Mouse (Mus musculus) CH12.LX (cell line): ENCODE measurements at regions not wholly inside any gene's neighbourhood (a gene's known extent, or its start where the extent isn't known, plus 50 kb on each side); places are given as distances from the start of the nearest gene placed in this dataset.

Experiments used
- DNase-seq: peaks from one replicate; pipeline ENCODE4 v3.0.0-alpha.2; 2013; ENCODE audit errors: extremely low read depth
- H3K27ac ChIP-seq: 2 replicates; pipeline ENCODE4 v1.5.1; 2012; ENCODE audit warnings: low read depth, mild to moderate bottlenecking, control low read depth, moderate library complexity; ENCODE audit not compliant: insufficient read depth
- H3K27me3 ChIP-seq: replicated peaks from 2 replicates; pipeline ENCODE3; 2012; ENCODE audit warnings: inconsistent platforms
- H3K36me3 ChIP-seq, 2 experiments: replicated peaks in 1 of 2; 2 replicates each; pipeline versions ENCODE3 to v1.6.1; 2012; ENCODE audit warnings: inconsistent platforms in 1 of 2, low read length in 1 of 2, mild to moderate bottlenecking in 1 of 2, mixed read lengths in 1 of 2, moderate library complexity in 1 of 2; ENCODE audit not compliant: control insufficient read depth in 1 of 2, insufficient read depth in 1 of 2
- H3K4me1 ChIP-seq, 2 experiments: 2 replicates each; pipeline ENCODE4 v1.6.1; 2012; ENCODE audit warnings: inconsistent platforms in 1 of 2, moderate library complexity in 1 of 2; ENCODE audit not compliant: insufficient read depth in 2 of 2, control insufficient read depth in 1 of 2
- H3K4me2 ChIP-seq: 2 replicates; pipeline ENCODE4 v1.6.1; 2012; ENCODE audit warnings: low read depth, mild to moderate bottlenecking, control low read depth; ENCODE audit not compliant: poor library complexity, insufficient read depth, severe bottlenecking
- H3K4me3 ChIP-seq, 3 experiments: fragments of 150-350 bp in 1 of 3; sonication (generic) in 1 of 3; replicated peaks in 1 of 3; 2 replicates each; pipeline versions ENCODE3 to v1.5.1; 2011 to 2012; ENCODE audit warnings: low read depth in 2 of 3, low read length in 2 of 3, mild to moderate bottlenecking in 2 of 3, moderate library complexity in 2 of 3, control low read depth in 1 of 3, improper control_type of control experiment in 1 of 3, inconsistent platforms in 1 of 3, mixed read lengths in 1 of 3; ENCODE audit not compliant: poor library complexity in 1 of 3
- H3K79me2 ChIP-seq: replicated peaks from 2 replicates; pipeline ENCODE4 v1.6.1; 2012; ENCODE audit warnings: mild to moderate bottlenecking, moderate library complexity; ENCODE audit not compliant: control insufficient read depth, poor library complexity, insufficient read depth, severe bottlenecking; ENCODE audit errors: extremely low read depth
- H3K9ac ChIP-seq: 2 replicates; pipeline ENCODE4 v1.6.1; 2012; ENCODE audit warnings: low read depth, mild to moderate bottlenecking, control low read depth, moderate library complexity; ENCODE audit not compliant: insufficient read depth
- H3K9me3 ChIP-seq: replicated peaks from 2 replicates; pipeline ENCODE3; 2012; ENCODE audit warnings: low read length, inconsistent platforms, mixed read lengths
- BHLHE40 ChIP-seq: IDR thresholded peaks from 2 replicates; pipeline ENCODE4 v1.6.1; 2011; ENCODE audit warnings: mild to moderate bottlenecking, low read depth, low read length, improper control_type of control experiment
- CHD2 ChIP-seq: IDR thresholded peaks from 2 replicates; pipeline ENCODE4 v1.6.1; 2011; ENCODE audit warnings: low read length, improper control_type of control experiment
- ELF1 ChIP-seq: IDR thresholded peaks from 2 replicates; pipeline ENCODE4 v1.6.1; 2014; ENCODE audit warnings: low read depth, mild to moderate bottlenecking, inconsistent platforms, low read length, improper control_type of control experiment
- ETS1 ChIP-seq: conservative IDR thresholded peaks from 2 replicates; pipeline ENCODE4 v1.6.1; 2012; ENCODE audit warnings: low read depth, mild to moderate bottlenecking, inconsistent platforms, low read length, improper control_type of control experiment, moderate library complexity
- MAFK ChIP-seq: IDR thresholded peaks from 2 replicates; pipeline ENCODE4 v1.6.1; 2011; ENCODE audit warnings: low read length, improper control_type of control experiment; ENCODE audit not compliant: insufficient replicate concordance
- MAX ChIP-seq: IDR thresholded peaks from 2 replicates; pipeline ENCODE4 v1.6.1; 2011; ENCODE audit warnings: low read length, improper control_type of control experiment
- MXI1 ChIP-seq: IDR thresholded peaks from 2 replicates; pipeline ENCODE4 v1.6.1; 2011; ENCODE audit warnings: mild to moderate bottlenecking, low read depth, low read length, improper control_type of control experiment
- MYC ChIP-seq: IDR thresholded peaks from 2 replicates; pipeline ENCODE4 v1.6.1; 2011; ENCODE audit warnings: low read depth, mild to moderate bottlenecking, improper control_type of control experiment, low read length
- NELFE ChIP-seq: IDR thresholded peaks from 2 replicates; pipeline ENCODE4 v1.6.1; 2011; ENCODE audit warnings: low read depth, low read length, improper control_type of control experiment
- NRF1 ChIP-seq: IDR thresholded peaks from 2 replicates; pipeline ENCODE4 v1.6.1; 2014; ENCODE audit warnings: low read depth, mild to moderate bottlenecking, inconsistent platforms, low read length, improper control_type of control experiment, moderate library complexity
- POLR2A ChIP-seq: IDR thresholded peaks from 2 replicates; pipeline ENCODE4 v1.6.1; 2011; ENCODE audit warnings: low read depth, mild to moderate bottlenecking, improper control_type of control experiment, low read length
- SIN3A ChIP-seq: IDR thresholded peaks from 2 replicates; pipeline ENCODE4 v1.6.1; 2012; ENCODE audit warnings: low read length, improper control_type of control experiment, inconsistent platforms
- SMC3 ChIP-seq: IDR thresholded peaks from 2 replicates; pipeline ENCODE4 v1.6.1; 2011; ENCODE audit warnings: low read depth, low read length, improper control_type of control experiment
- ZC3H11A ChIP-seq: IDR thresholded peaks from 2 replicates; pipeline ENCODE4 v1.6.1; 2012; ENCODE audit warnings: low read depth, mild to moderate bottlenecking, inconsistent platforms, low read length, improper control_type of control experiment
- ZKSCAN1 ChIP-seq: IDR thresholded peaks from 2 replicates; pipeline ENCODE4 v1.6.1; 2012; ENCODE audit warnings: low read depth, inconsistent platforms, low read length, improper control_type of control experiment, borderline replicate concordance
- ZMIZ1 ChIP-seq: IDR thresholded peaks from 2 replicates; pipeline ENCODE4 v1.6.1; 2012; ENCODE audit warnings: low read depth, mild to moderate bottlenecking, inconsistent platforms, low read length, improper control_type of control experiment
- dilution Hi-C: fragments of 300-500 bp; cut with MboI; formaldehyde crosslinking; loops from 2 replicates; pipeline ENCODE4 v1.14.3; 2020; ENCODE audit warnings: low sequenced_read_pairs; ENCODE audit not compliant: extremely low pct_unique_long_range_greater_than_20kb, extremely low pct_ligation_motif_present
- in situ Hi-C: fragments of 300-500 bp; cut with MboI; formaldehyde crosslinking; loops from 3 replicates; pipeline ENCODE4 v1.14.3; 2019; ENCODE audit warnings: low sequenced_read_pairs, low pct_ligation_motif_present, low pct_unique_long_range_greater_than_20kb, mixed read lengths

DNA sequence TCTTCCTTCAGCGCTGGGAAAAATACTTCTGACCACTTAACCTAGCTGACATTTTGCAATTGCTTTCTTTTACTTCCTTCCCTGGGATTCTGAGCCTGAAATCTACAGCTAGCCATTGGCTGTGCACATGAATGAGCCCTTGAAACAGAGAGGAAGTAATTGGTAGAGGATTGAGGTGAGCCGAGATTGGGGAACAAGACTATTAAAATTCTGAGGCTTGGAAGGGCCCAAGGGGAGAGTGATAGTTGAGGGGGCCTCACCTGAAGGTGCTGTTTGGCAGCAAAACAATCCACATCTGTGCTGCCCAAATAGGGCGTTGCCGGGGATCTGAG lies 196.7 kb downstream of the Fzd1 start:
- Histone ChIP-seq H3K79me2 (no peaks in the 10 kb centered on the region), H3K4me2 (no peak overlapping the region), H3K9me3 (peaks cover 2% of the 10 kb centered on the region), H3K27me3 (no peaks in the 10 kb centered on the region), H3K4me3 (no peak overlapping the region), H3K9ac (no peak overlapping the region), H3K4me1 (no peaks in the 10 kb centered on the region), H3K27ac (no peak overlapping the region), H3K36me3 (no peaks in the 10 kb centered on the region)
- dilution Hi-C loops (no loop called here), in situ Hi-C loops (no loop called here)
- no peak for TF ChIP-seq ETS1
- TF ChIP-seq MXI1: no peak
- no peak for TF ChIP-seq MAX
- no peak for TF ChIP-seq MYC
- DNase-seq: peak; percentile 8

DNA sequence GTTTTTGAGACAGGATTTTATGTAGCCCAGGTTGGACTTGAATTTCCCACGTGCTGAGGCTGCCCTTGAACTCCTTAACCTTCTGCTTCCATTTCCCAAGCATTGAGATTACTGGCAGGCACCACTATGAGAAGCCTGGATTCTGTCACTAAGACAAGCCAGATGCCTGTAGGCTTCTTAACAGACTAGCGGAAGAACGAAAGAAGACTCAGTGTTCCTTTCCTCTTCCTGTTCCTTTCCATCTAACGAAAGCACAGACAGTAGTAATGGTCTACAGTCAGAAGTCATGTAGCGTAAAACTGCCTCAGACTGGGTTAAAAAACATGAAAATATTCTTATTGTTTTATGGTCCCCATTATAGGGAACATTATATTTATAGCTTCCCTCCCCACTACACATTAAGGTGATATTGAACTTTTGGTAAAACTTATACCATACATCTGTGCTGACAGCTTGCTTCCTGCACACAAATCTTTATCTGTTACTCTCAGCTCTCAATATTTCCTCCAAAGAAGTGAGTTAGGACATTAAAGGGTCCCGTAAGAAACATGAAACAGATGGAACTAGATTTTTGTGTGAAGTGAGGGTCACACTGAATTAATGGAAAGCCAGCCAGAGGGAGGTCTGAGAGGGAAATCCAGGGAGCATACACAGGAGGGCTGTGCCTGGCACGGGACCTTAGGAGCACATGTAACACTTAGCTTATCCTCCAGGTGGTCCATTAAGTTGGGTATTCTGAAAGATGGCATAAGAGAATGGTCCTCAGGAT lies 197.3 kb downstream of the Fzd1 start:
- Histone ChIP-seq H3K4me2 (no peak overlapping the region), H3K4me3 (no peak overlapping the region), H3K4me1 (no peaks in the 10 kb centered on the region), H3K27me3 (no peaks in the 10 kb centered on the region), H3K36me3 (no peaks in the 10 kb centered on the region), H3K79me2 (no peaks in the 10 kb centered on the region), H3K9ac (no peak overlapping the region), H3K27ac (no peak overlapping the region), H3K9me3 (peaks cover 2% of the 10 kb centered on the region)
- in situ Hi-C loops: no loop called here
- TF ChIP-seq NELFE (no peak), SMC3 (no peak), SIN3A (no peak)
- DNase-seq: no peak
- dilution Hi-C loops: no loop called here

DNA sequence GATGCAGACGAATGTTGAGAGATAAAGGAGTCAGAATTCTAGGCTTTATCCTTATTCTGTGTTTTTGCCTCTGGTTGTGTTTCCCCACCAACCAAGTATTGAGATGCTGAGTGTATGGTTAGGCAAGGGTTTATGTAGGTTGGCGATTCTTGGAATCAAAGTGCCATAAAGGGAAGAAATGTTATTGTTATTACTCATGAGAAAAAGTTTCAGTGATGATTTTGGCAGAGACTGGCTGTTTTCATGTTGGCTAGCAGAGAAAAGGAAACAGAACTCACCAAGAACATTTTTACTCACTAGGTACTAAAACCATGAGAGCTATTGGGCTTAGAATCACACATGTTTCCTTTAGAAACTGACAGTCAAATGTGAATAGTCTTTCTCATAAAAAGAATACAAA lies 202.9 kb downstream of the Fzd1 start:
- no peak for DNase-seq
- H3K4me2 ChIP-seq: no peak overlapping the region
- TF ChIP-seq POLR2A (no peak), MAX (no peak), ZKSCAN1 (no peak), MAFK (no peak), ZMIZ1 (no peak), NRF1 (no peak), BHLHE40 (no peak), MYC (no peak), ZC3H11A (no peak), CHD2 (no peak), ETS1 (no peak), ELF1 (no peak)
- TF ChIP-seq, all 38 proteins: peak for 0
- in situ Hi-C loops: no loop called here
- H3K36me3 ChIP-seq: no peaks in the 10 kb centered on the region
- H3K4me1 ChIP-seq: no peaks in the 10 kb centered on the region
- dilution Hi-C loops: no loop called here
- H3K4me3 ChIP-seq: no peak overlapping the region
- no peaks in the 10 kb centered on the region for H3K79me2 ChIP-seq
- peaks cover 2% of the 10 kb centered on the region for H3K9me3 ChIP-seq
- no peak overlapping the region for H3K9ac ChIP-seq
- no peak overlapping the region for H3K27ac ChIP-seq
- no peaks in the 10 kb centered on the region for H3K27me3 ChIP-seq
